Mouse (Mus musculus): ENCODE measurements around the gene Rabepk. TPM values are rescaled to one million over a fixed set of nuclear protein-coding genes. Genes with fewer than 3 reads are reported as not detected.
"Not testable (repeated sequence)": the region's sequence is repeated elsewhere in the genome, so short reads cannot be mapped to it uniquely, and the experiment has no call there.

The Rabepk gene
- 42.8 and 43.6 TPM in 2 replicates for polyA plus RNA-seq (2016; fragmentation: Nextera tagmentation; extraction: Ambion mirVana)

GRCm38 (mm10) chr2:34799357-34800256 lies at the start of gene Rabepk:
Rabepk (minus strand) TSS chr2:34799912.
- H3K36me3 ChIP-seq, result peaks cover 32% of the 10 kb centered on the region
- H3K4me1 ChIP-seq, result peaks cover 28% of the 10 kb centered on the region
- 6% methylated on average over 44 of the region's 44 CpGs for WGBS
- H3K4me3 ChIP-seq, result peak within 1 kb of the TSS; percentile 76
- DNase-seq (ENCODE audit: low spot score), result peak; percentile 86
- no peaks in the 10 kb centered on the region for H3K9me3 ChIP-seq (replicated peaks)
- peak within 1 kb of the TSS; percentile 83 for H3K27ac ChIP-seq
- H3K27me3 ChIP-seq (ENCODE audit: low read depth, poor library complexity, severe bottlenecking), result no peaks in the 10 kb centered on the region

- no peak overlapping the region for H3K27ac ChIP-seq
- H3K9me3 ChIP-seq (replicated peaks), result no peaks in the 10 kb centered on the region
- H3K36me3 ChIP-seq, result peaks cover 42% of the 10 kb centered on the region
- no peak overlapping the region for H3K4me3 ChIP-seq
- WGBS, result 87% methylated on average over 1 of the region's 1 CpGs
- H3K4me1 ChIP-seq, result no peaks in the 10 kb centered on the region
- H3K27me3 ChIP-seq (ENCODE audit: low read depth, poor library complexity, severe bottlenecking), result no peaks in the 10 kb centered on the region
- no peak for DNase-seq (ENCODE audit: low spot score)
Observed at GRCm38 (mm10) chr2:34847702-34848101, 48.0 kb upstream of the Rabepk start.

GRCm38 (mm10) chr2:34843211-34843939 lies 43.7 kb upstream of the Rabepk start:
- no peak overlapping the region for H3K27ac ChIP-seq
- DNase-seq (ENCODE audit: low spot score), result no peak
- H3K4me1 ChIP-seq, result no peaks in the 10 kb centered on the region
- H3K4me3 ChIP-seq, result no peak overlapping the region
- H3K9me3 ChIP-seq (replicated peaks), result no peaks in the 10 kb centered on the region
- WGBS, result 89% methylated on average over 11 of the region's 11 CpGs
- no peaks in the 10 kb centered on the region for H3K36me3 ChIP-seq
- H3K27me3 ChIP-seq (ENCODE audit: low read depth, poor library complexity, severe bottlenecking), result no peaks in the 10 kb centered on the region

- Histone ChIP-seq H3K4me3 (no peak overlapping the region), H3K4me1 (no peaks in the 10 kb centered on the region), H3K36me3 (no peaks in the 10 kb centered on the region), H3K27ac (no peak overlapping the region), H3K27me3 (ENCODE audit: low read depth, poor library complexity, severe bottlenecking) (no peaks in the 10 kb centered on the region), H3K9me3 (replicated peaks) (no peaks in the 10 kb centered on the region)
- 92% methylated on average over 8 of the region's 8 CpGs for WGBS
- no peak for DNase-seq (ENCODE audit: low spot score)
Observed at GRCm38 (mm10) chr2:34841706-34842105, 42.0 kb upstream of the Rabepk start.

- not testable (repeated sequence) for DNase-seq (ENCODE audit: low spot score); H3K27ac ChIP-seq; H3K4me3 ChIP-seq; H3K9me3 ChIP-seq (replicated peaks); H3K36me3 ChIP-seq; H3K27me3 ChIP-seq (ENCODE audit: low read depth, poor library complexity, severe bottlenecking); H3K4me1 ChIP-seq
- WGBS, result 80% methylated on average over 5 of the region's 5 CpGs
Observed at GRCm38 (mm10) chr2:34840143-34840542, 40.4 kb upstream of the Rabepk start.

GRCm38 (mm10) chr2:34835669-34836068 lies 36.0 kb upstream of the Rabepk start:
- no peak for DNase-seq (ENCODE audit: low spot score)
- no peaks in the 10 kb centered on the region for H3K36me3 ChIP-seq
- 80% methylated on average over 3 of the region's 3 CpGs for WGBS
- H3K27ac ChIP-seq, result no peak overlapping the region
- no peaks in the 10 kb centered on the region for H3K4me1 ChIP-seq
- no peaks in the 10 kb centered on the region for H3K9me3 ChIP-seq (replicated peaks)
- H3K27me3 ChIP-seq (ENCODE audit: low read depth, poor library complexity, severe bottlenecking), result no peaks in the 10 kb centered on the region
- H3K4me3 ChIP-seq, result no peak overlapping the region

GRCm38 (mm10) chr2:34833624-34834023 lies 33.9 kb upstream of the Rabepk start:
- H3K4me3 ChIP-seq, result no peak overlapping the region
- H3K9me3 ChIP-seq (replicated peaks), result 0 out of 2 replicates have a peak, but pooled peaks cover 2% of the 10 kb centered on the region
- no peaks in the 10 kb centered on the region for H3K4me1 ChIP-seq
- 89% methylated on average over 17 of the region's 17 CpGs for WGBS
- no peaks in the 10 kb centered on the region for H3K36me3 ChIP-seq
- H3K27ac ChIP-seq, result no peak overlapping the region
- no peaks in the 10 kb centered on the region for H3K27me3 ChIP-seq (ENCODE audit: low read depth, poor library complexity, severe bottlenecking)
- DNase-seq (ENCODE audit: low spot score), result no peak

GRCm38 (mm10) chr2:34832766-34833457 lies 33.2 kb upstream of the Rabepk start, which contains the start of gene Gm34653:
Gm34653 (plus strand) TSS chr2:34833007.
- not testable (repeated sequence) for H3K4me1 ChIP-seq; H3K9me3 ChIP-seq (replicated peaks); H3K36me3 ChIP-seq; H3K27me3 ChIP-seq (ENCODE audit: low read depth, poor library complexity, severe bottlenecking); H3K27ac ChIP-seq; H3K4me3 ChIP-seq; DNase-seq (ENCODE audit: low spot score)
- 77% methylated on average over 11 of the region's 11 CpGs for WGBS

GRCm38 (mm10) chr2:34830066-34830465 lies 30.4 kb upstream of the Rabepk start:
- not testable (repeated sequence) for H3K36me3 ChIP-seq; H3K27me3 ChIP-seq (ENCODE audit: low read depth, poor library complexity, severe bottlenecking); H3K4me1 ChIP-seq; H3K27ac ChIP-seq; H3K4me3 ChIP-seq; H3K9me3 ChIP-seq (replicated peaks); DNase-seq (ENCODE audit: low spot score)
- WGBS, result 97% methylated on average over 17 of the region's 17 CpGs

- H3K9me3 ChIP-seq (replicated peaks), result 0 out of 2 replicates have a peak, but pooled peaks cover 2% of the 10 kb centered on the region
- H3K4me1 ChIP-seq, result peaks cover 17% of the 10 kb centered on the region
- no peak for DNase-seq (ENCODE audit: low spot score)
- no peaks in the 10 kb centered on the region for H3K27me3 ChIP-seq (ENCODE audit: low read depth, poor library complexity, severe bottlenecking)
- H3K36me3 ChIP-seq, result no peaks in the 10 kb centered on the region
- WGBS, result 90% methylated on average over 1 of the region's 1 CpGs
- H3K4me3 ChIP-seq, result no peak overlapping the region
- no peak overlapping the region for H3K27ac ChIP-seq
Observed at GRCm38 (mm10) chr2:34828026-34828425, 28.3 kb upstream of the Rabepk start.

GRCm38 (mm10) chr2:34827591-34827990 lies 27.9 kb upstream of the Rabepk start:
- no peak for DNase-seq (ENCODE audit: low spot score)
- Histone ChIP-seq H3K4me1 (peaks cover 17% of the 10 kb centered on the region), H3K27ac (no peak overlapping the region), H3K36me3 (peaks cover 2% of the 10 kb centered on the region; the same call in 1 of the 2 replicates), H3K27me3 (ENCODE audit: low read depth, poor library complexity, severe bottlenecking) (no peaks in the 10 kb centered on the region), H3K9me3 (replicated peaks) (0 out of 2 replicates have a peak, but pooled peaks cover 2% of the 10 kb centered on the region), H3K4me3 (no peak overlapping the region)
- WGBS, result 87% methylated on average over 4 of the region's 4 CpGs

- Histone ChIP-seq H3K4me1 (peaks cover 17% of the 10 kb centered on the region), H3K27me3 (ENCODE audit: low read depth, poor library complexity, severe bottlenecking) (no peaks in the 10 kb centered on the region), H3K36me3 (peaks cover 11% of the 10 kb centered on the region), H3K9me3 (replicated peaks) (0 out of 2 replicates have a peak, but pooled peaks cover 2% of the 10 kb centered on the region), H3K4me3 (peak overlapping the region; percentile 91), H3K27ac (peak overlapping the region; percentile 89)
- WGBS, result 34% methylated on average over 20 of the region's 21 CpGs
- peak; percentile 41 for DNase-seq (ENCODE audit: low spot score)
Observed at GRCm38 (mm10) chr2:34826460-34827231, 26.9 kb upstream of the Rabepk start.
